Mouse (Mus musculus): ENCODE measurements around the gene Grem2.

Gene Grem2

DNA sequence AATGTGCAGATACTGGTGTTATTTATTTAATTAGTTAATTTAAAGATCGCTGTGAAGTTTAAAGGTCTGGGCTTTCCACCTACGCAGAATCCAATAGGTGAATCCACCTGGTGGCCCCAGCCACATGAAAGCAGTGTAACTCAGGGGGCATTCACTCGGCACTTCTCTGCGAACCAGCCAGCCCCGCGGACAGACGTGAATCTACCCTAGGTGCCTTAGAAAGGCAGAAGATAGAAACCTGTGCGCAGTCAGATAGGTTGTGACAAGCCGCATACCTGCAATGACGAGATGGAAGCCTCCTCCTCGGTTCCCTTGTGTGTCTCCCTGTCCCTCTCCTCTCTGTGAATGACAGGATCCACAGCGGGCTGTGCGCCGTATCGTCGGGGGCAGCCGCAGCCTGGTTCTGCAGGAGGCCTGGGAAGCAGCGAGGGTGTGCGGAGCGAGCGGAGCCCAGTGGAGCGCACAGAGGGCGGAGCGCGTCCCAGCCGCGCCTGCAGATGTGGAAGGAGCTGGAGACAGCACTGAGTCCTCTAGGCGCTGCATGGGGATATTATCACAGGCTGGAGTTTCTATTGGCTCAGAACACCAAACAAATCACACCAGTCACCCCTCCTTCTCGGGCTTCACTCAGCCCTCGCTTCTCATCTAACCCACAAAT, at the start of gene Grem2:
TSS of gene Grem2 (minus strand) at position 522 of the 658 bp plus-strand sequence.
- no peak for DNase-seq

DNA sequence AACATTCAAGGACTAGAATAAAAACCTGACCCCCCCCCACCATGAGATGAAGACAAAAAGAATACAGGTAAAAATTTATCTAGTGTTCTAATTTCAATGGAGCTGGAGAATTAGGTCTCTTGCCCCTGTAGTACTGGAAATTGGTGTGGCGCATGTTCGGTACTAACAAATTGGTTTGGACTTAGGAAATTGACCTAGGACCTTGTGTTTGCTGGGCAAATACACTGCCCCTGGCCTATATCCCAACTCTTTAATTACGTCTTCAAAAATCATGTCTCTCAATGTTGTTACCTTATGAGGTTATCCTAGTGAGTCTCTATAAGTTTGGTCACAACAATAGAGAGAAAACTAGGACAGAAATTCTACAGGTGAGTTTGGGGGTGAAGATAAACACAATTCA, 38.2 kb upstream of the Grem2 start:
- DNase-seq = no peak

DNA sequence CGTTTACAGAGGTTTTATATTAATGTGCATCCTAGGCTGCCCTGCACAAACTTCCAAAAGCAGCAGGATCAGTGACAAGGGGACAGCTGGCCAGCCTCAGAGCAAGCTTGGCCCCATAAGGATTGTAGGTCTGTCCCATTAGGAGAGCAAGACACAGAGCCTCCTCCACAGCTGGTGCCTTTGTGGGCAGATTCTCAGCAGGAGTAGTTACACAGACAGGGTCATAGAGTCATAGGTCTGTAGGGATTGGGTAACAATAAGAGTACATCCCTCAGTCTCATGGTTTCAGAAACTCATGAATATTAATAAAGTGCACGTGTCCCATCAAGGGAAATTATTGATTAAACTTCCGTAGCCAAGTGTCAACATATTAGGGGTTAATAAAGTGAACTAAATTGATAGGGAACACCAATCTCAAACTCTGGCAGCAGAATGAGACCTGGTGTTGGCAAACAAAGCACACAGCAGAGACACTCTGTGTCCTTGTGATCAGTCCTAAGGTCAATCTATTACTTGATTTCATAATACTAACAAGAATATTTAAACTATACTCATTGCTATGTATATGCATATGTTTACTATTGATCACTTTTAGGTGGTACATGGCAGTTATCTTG, 9.5 kb upstream of the Grem2 start:
- no peak for DNase-seq

DNA sequence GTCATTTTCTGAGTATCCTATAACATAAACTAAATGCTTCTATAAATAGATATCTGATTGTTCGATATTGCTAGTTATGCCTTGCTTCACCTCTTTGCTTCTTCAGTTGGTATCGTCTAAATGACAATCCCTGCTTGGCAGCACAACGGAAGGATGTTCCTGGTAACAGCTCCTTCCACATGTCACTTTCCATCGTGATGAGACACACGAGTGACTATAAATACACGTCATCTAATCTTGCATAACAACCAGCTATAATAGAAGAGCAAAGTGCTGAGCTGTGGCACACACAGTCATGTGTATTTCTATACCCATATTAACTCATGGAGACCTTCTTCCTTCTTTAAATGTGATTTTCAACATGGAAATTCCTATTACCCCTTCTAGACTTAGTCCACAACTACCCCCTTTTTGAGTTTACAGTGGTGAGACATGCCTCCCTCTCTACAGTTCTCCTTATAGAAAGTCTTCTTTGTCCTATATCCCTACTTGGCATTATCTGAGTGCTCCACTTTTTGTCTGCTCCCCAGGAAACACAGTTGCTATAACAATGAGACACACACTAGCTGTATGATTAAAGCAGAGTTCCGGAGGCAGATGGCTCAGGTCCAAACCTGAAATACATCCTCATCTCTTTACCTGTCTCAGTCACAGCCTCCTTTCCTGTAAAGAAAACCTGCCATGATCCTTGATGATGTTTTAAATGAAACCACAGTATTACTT, 8.0 kb upstream of the Grem2 start:
- DNase-seq = no peak

DNA sequence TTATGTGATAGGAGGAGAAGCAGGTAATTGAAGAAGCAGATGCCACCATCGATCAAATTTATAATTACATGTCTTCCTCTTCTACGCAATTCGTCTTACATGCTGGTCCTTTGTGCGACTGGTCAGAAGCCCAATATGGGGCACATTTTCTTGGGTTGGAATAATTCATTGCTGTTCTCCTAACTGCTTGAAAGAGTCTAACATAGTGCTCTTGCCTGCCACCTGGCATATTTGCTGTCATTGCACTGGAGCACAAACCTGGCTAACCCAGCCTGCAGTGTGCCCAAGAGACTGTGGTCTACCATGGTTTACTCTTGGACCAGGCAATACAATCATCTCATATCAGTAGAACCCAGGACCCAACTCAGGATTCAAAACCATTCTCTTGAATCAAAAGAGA, 2.7 kb downstream of the Grem2 start:
- DNase-seq = no peak

DNA sequence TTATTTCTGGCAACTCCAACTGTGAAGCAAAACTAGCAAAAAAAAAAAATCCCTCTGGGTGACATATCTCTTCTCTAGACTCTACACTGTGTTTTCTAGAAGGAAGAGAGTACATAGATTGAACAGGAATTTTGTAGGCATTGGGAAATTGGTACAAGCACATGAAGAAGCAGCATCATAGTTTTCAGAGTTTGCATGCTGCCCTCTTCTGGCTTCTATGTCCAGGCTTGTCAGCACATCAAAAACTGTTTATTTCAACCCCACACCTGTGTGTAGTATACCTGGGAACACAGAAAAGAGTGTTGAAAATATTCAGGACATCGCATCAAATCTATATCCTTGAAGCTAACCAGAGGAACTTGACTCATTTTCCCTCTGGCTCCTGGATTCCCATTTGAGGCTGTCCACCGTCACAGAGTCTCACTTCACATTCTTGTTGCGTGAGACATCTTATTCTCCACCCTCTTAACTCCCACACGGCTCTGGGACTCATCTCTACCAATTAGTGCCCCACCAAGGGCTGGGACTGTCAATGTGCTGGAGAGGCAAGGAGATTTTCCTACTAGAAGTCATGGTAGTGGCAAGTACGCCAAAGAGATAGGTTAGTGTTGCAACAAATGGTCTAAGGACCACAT, 3.3 kb downstream of the Grem2 start:
- no peak for DNase-seq

DNA sequence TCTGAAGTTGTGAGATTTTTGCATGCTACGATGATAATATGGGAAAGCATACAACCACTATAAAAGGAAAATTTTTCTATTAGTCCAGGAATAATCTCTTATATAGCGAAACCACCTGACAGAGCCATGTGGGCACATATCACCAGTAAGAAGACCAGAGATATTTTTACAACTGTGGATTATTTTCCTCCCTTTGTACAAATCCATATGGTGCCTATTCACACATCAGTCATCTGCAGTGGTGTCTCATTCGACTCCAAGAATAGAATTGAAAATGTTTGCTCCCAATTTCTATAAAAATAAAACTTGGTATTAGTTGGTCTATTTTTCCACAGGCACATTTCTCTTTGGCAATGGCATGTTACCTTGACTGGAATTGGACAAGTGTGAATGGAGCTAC, 11.8 kb downstream of the Grem2 start:
- no peak for DNase-seq

DNA sequence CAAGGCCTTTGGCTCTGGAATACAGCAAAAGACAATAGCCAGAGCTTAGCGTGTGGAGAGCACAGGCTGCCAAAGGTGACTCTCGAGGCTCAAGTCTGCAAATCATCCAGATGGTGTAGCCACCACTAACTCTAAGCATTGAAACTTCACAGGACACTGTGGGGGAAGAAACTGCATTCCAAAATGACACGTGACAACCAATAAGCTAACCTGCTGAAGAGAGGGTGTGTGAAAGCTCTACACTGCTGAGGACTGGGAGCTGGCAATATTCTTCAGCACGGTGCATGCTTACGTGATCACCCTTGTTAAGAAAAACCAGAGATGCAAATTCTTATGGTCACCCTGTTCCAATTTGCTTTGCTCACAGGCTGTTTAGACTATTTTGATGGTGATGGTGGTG, 13.4 kb downstream of the Grem2 start:
- no peak for DNase-seq

DNA sequence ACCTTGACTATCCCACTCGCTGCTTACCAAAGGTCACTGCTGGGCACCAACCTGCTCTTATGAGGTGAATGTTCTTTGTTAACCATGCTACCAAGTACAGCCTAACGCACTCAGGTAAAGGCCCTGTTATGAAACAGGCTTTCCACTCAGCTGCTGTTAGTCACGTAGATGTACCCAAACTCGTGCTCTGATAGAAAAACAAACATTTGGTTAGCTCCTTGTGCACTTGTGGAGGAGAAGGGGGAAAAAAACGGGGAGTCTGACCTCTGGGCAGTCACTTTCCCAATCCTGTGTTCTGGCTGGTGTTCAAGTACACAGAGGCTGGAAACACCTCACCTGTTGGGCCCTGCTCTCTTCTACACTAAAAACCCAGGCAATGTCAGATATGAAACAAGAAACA, 14.0 kb downstream of the Grem2 start:
- DNase-seq = no peak

DNA sequence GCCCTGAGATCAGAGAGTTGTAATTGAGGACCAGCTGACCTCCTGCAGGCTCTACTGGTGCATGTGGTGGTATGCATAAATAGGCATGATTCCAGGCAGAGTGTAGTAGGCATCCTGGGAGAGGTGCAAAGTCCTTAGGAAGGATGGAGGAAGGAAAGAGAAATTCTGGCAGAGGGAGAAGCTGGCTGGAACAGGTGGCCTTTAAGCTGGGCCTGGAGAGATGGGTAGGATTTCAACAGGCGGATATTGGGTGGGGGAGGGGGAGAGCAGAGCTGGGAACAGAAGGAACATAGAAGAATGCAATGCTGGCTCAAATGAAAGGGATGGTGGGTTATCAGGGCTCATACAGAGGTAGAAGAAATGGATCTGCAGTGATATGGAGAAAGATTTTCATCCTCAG, 18.9 kb downstream of the Grem2 start:
- DNase-seq = no peak

DNA sequence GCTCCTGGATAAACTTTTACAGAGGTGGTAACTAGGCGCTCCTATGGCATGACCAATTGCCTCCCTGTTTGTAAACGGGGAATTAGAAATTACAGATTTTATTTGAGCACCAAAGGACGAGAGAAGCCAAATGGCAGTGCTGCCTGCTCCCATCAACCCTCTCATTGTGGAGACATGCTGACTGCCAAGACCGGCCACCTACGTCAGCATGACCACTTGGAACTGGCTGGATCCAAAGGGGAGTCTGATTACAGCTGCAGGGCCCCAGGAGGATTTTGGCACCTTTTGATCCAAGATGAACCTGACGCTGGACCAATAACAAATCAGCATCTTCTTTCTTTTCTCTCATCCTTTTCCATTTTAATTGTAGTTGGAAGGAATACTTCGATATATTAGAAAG, 29.1 kb downstream of the Grem2 start:
- DNase-seq = no peak

DNA sequence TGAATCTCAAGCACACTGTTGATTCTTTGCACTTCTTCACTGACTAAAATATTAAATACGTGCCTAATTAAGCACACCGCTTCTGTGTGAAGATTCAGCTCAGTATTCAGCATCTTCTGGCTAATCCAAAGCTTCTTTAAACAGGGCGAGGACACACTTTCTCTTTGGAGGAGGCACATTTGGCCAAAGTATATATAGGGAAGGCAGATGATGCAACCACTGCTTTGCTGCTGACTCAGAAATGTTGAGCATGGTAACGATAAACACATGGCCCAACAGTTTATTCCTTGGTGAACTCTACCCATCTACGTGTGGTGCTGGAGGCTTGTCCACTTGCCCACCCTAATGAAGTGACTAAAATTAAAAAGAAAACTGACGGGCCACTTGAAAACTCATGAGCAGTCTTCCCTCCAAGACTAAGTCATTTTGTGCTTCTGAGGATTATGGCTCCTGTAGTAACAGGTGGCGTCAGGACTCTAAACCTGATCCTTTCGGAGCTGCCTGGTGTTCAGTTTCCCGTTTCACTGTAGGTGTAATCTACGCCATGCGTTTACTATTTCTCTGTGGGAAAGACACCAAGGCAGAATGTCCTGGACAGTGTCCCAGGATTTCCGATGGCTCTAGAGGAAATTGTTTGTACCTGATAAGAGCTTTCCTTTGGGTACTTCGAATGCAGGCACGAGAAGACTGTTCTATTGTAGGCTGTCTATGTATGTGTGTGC, 32.8 kb downstream of the Grem2 start:
- no peak for DNase-seq

DNA sequence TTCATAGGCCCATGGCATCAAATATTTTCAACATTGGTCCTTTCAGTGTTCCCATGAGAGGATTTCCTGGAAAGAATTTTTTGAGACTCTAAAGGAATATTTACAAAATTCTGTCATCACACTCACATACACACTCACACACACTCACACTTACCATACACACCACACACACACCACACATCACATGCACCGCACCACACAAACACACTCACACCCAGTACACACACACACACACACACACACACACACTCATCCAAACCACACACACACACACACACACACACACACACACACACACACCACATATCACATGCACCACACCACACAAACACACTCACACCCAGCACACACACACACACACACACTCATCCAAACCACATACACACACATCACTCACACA, 33.5 kb downstream of the Grem2 start:
- DNase-seq = no peak

DNA sequence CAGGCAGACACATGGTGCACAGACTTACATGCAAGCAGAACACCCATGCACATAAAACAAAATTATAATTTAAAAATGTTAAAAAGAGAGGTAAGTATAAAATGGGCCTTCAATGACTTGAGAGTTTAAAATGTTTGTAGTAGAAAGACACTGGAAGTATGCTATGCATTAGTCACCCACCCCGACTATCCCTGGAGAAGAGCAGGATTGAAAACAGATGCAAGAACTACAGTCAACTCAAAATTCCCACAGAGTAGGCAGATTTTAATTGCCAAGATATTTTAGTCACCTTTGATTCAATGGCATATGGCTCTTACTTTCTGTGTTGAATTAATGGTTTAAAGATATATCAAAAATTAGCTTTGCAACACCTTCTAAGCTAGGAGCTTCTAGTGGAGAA, 39.1 kb downstream of the Grem2 start:
- no peak for DNase-seq

DNA sequence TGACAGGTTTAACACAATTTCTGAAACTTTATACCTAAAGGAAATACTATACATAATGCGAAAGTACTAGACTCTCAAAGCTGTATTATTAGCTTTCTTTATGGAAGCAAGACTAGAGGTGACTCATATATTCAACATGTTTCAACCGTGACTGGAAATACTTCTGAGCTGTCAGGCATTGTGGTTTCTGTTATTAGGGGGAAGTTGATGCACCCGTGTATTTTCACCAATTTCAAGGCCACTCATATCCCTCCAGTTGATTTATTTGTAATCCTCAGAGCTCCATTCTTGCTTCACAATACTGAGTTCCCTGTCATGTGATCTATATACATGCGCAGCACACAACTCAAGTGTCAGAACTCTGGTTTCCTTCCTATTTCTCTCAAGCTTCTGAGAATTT, 46.4 kb downstream of the Grem2 start:
- DNase-seq = no peak

DNA sequence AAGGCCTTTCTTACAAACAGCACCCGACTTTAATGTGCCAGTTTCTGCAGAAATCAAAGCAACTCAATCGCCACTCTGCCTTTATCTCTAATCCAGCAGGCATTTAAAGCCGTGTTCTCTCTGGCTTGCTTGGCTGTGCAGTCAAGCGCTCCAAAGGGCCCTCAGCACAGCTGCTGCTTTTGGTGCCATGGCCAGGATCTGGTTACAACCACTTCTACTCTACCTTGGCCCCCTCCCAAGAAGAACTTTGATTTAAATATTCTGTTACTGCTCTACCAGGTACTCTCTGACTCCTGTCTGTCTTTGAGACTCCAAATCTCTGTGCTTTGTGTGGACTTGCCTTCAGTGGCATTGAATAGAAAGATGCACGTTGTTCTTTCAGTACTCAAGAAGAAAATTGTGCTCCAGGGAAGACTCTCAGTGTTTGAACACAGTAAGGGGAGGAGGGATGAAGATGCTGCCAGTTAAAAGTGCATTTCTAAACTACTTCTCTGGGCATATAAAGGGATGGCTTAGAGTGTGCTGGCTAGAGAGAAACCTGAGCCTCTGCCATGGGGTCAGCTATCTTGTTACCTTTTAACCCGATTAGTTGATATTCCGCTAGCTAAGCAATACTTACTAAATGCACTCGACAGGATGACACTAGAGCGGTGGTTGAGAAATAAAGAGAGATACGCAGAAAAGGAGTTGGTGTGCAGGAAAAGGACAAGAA, 61.1 kb downstream of the Grem2 start:
- no peak for DNase-seq

DNA sequence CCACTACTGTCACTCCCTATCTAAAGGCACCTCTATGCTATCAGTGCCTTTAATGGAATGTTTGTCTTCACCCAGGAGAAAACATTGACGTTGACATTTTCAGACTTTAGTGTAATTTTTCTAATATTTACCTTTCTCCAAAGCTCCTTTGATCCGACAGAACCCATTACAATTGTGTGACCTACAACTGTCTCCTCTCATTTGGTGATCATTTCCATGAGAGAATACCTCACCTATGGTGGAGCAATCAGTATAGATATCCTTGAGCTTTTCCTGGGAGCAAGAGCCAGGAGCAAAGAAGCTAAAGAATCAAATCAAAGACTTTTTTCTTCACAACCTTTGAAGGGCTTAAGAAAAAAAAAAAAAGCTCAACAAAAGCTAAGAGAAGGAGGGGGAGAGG, 65.4 kb downstream of the Grem2 start:
- DNase-seq = no peak

DNA sequence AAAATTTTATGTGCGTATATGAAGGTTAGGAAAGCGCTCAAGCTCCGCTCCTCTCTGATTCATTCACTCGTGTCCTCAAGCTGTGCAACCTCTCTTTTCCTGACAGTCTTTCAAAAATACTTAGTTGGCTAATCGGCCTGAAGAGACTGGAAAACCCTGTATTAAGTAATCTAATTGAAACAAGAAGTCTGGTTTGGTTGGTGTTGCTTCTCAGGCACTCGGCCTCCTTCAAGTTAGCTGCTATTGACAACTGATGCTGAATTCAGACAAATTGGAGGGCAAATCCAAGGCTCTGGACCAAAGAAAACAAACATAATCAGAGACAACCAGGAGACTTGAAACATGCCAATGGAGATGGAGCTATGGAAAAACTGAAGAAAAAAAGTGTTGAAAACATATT, 76.8 kb downstream of the Grem2 start:
- no peak for DNase-seq

DNA sequence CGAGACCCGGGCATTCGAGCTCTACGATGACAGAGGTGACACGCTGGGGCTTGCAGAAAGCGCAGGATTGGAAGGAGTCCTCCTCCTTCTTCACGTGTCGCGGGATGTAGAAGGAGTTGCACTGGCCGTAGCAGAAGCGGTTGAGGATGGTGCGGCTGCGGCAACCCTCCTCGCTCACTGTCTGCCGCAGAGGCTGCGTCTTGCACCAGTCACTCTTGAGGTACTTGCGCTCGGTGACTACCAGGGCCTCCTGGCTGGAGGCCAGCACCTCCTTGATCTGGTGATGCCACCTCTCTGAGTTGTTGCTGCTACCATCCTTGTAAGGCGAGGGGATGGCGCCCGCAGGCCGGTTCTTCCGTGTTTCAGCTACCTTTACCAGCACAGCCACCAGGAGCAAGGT, 84.8 kb downstream of the Grem2 start:
- no peak for DNase-seq

DNA sequence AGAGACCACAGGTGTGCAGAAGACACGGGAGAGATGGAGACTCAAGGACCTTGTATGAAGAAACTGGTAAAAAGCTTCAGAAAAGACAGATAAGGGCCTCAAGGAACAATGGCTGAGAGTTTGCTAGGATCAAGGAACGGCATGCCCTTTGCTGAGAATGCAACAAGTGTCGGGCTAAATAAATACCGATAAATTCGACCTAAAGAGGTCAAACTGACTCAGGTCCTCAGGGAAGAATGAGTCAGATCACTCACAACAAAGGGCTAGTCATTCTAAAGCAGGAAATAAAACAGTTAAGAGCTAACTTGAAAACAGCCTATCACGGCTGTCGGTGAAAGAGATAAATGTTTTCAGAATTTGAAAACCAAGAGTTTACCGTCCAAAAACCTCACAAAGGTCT, 95.1 kb downstream of the Grem2 start:
- no peak for DNase-seq

DNA sequence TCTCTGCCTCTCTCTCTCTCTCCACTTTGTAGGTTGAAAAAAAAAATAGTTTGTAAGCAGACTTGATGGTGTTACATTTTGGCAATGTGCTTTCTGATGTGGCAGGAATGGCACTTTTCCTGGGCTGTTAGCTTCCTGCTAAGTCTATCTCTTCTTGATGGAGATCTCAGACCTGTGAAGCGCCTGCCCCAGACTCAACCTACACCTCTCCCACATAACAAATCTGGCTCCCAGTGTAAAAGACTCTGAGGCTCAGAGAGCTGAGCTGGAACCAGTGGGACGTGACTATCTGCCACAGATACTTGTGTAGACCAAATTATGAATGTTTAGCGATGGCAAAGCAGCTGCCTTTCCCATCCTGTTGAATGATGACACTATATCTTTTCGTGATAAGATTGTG, 109.8 kb downstream of the Grem2 start:
- DNase-seq = no peak

DNA sequence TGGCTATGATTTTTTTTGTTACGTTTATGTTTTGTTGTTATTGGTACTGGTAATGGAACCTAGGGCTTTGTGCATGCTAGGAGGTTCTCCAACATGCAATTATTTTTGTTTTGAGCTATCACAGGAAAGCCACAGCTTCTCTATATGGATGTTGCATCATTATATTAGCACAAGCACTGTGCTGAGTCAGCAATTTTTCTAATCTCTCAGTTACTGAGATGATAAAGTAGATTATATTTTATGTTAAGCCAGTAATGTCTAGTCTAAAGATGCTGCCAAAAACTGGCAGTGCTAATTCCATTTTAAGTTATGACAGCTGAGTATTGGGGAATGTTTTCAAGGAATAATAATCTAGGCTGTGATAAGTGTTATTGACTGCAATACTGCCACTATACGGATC, 133.0 kb downstream of the Grem2 start:
- no peak for DNase-seq

Data from cerebellum, adult 8-10 months (tissue).